Mouse (Mus musculus) spleen, postnatal 36 days (tissue): ENCODE results near the gene Olfr622.

Experiments
- DNase-seq, 2 experiments: peaks; one replicate each; pipeline ENCODE4 v3.0.0; 2022; ENCODE audit warnings: low spot score in 2 of 2, mixed read lengths in 1 of 2

The Olfr622 gene

DNA sequence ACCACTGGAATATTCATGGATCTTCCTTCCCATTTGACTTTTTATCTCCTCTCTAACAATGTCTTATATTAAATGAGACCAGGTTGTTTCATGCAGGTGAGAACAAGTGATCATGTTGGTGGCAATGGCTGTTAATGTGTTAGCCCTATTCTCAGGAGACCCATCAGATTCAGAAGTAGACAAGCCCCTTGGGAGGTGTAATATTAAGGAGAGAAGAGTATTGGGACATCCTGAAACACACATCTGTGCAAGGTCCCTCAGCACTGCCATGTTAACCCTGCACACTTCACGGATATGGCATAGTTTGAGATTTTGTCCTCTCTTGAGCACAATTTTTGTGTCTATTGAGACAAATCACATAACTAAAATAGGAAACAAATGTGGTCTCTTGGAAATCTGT, at the start of gene Olfr622:
Olfr622 (minus strand) TSS at position 101 of the 400 bp plus-strand sequence.
- DNase-seq: no peak

DNA sequence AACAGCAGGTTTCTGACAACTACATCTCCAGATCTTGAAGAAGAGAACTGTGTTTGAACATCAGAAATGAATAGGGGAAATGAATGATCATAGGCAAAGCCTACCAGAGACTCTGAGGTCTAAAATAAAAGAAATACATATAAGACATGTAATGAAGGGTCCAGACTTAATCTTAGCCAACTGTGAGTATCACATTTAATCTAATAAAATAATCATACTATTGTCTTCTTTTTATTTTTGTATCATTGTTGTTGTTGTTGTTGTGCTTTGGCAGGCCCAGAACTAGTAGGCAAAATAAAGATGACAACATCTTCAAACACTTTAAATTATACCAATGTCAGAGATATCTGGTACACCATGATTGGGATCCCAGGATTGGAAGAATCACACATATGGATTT, 39.9 kb upstream of the Olfr622 start, which contains the start of gene Olfr625-ps1:
Olfr625-ps1 (plus strand) TSS at position 301 of the 400 bp plus-strand sequence.
- no peak for DNase-seq

GRCm38 (mm10) chr7:103671091-103671490, 28.6 kb upstream of the Olfr622 start, which contains the start of gene Olfr624:
Gene Olfr624 (minus strand): TSS chr7:103671191.
- DNase-seq: no peak

- no peak for DNase-seq
These were observed 21.1 kb upstream of the Olfr622 start, which contains the start of gene Olfr623 for GRCm38 (mm10) chr7:103663598-103663997. Gene Olfr623 (minus strand): TSS chr7:103663698.

GRCm38 (mm10) chr7:103644070-103644469, 1.6 kb upstream of the Olfr622 start:
- DNase-seq: no peak

DNA sequence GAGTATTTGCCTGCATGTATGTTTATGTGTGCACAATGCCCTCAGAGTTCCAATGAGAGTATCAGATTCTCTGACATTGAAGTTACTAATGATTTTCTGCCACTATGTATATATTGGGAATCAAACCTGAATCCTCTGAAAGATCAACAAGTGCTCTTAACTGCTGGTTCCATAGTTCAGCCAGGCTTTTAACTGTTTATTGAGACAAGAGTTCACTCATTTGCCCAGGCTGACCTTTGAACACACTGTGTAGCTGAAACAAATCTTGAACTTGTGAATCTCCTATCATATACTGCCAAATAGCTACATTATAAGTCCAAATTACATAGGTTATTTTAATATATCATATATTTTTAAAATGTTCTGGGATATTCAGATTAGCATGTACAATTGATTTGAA, 5.7 kb downstream of the Olfr622 start:
- no peak for DNase-seq

DNA sequence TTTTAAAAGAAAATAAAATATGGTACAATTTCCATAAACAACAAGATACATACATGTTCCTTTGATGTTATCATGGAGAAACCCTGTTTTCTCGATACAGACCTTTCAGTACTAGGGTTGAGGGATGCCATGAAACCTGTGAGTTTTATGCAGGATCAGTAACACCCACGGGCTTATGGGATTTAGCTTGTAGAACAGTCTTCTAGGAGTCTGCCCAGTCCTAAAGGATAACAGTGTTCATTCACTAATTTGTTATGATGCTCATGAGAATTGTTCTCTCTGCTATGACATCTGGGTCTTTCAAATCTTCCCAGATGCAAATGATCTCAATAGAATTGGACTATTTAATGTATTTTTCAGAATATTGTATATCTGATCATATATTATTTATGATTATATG, 30.1 kb downstream of the Olfr622 start, which contains the start of gene Olfr620:
Olfr620 (minus strand) TSS at position 101 of the 400 bp plus-strand sequence.
- DNase-seq: no peak

DNA sequence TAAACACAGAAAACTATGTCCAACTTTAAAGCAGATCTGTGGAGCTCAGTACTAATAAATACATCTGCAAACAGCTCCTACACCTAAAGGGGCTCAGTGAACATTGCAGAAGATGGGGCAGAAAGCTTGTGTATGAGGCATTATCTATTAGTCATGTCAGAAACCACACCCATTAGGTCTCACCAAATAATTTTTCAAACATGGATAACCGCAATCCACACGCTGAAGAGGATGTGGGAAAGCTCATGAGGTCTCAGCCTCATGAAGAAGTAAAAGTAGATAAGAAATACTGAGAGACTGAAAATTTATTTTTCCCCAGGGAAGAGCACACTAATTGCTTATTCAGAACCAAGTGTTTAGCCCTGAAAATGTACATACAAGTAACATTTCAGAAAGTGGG, 35.1 kb downstream of the Olfr622 start:
- no peak for DNase-seq

DNA sequence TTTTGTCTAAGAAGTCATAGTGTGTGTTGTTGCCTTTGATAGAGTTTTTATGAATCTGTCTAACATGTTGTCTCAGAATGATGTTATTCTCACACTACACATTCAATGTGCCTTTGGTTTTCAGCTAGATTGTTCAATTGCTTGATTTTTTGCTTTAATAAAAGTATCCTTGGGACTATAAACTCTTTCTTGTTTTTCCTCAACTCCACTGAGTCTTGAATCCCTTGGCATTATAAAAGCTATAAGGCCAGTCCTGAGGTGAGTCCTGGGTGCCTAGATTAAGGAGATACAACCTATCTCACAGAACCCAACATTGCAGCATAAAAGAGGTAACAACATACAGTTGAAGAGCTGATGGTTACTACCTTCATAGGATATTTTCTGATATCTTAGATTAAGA, 42.2 kb downstream of the Olfr622 start, which contains the start of gene Olfr619:
Olfr619 (plus strand) TSS at position 301 of the 400 bp plus-strand sequence.
- DNase-seq: no peak

DNA sequence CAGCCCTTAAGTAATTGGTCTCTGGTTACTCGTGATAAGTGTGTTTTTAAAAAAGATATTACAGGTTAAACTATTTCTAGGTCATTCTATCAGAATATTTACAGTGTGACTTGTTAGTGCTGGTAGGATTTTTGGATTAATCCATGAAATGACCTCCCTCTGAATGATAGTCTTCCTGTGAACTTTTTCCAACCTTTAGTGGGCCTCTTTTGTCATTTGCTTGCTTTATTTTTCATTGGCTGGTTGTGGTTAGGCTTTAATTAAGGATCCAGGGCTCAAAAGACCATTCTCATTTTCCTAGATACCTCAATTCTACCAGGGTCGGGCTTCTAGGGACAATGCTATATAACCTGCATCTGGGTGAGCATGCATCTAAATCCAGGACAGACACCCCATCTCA, 52.7 kb downstream of the Olfr622 start, which contains the start of gene Olfr618:
Olfr618 (plus strand) TSS at position 301 of the 400 bp plus-strand sequence.
- DNase-seq: no peak
